Mouse (Mus musculus) hindbrain, embryonic 16.5 days (tissue): ENCODE data around the gene Hoxc8. TPM values are rescaled to one million over a fixed set of nuclear protein-coding genes. Genes with fewer than 3 reads are reported as not detected.

Experiments used
- ATAC-seq: fragments of 200-750 bp; cut with Nextera tagmentation; 2 replicates; pipeline ENCODE4 v1.8.0; 2017; ENCODE audit warnings: moderate TSS enrichment, moderate library complexity
- H3K27ac ChIP-seq: fragments of 300-500 bp; sonication (generic); 2 replicates; pipeline ENCODE4 v1.5.1; 2014; ENCODE audit warnings: low read depth, mild to moderate bottlenecking, control low read depth, low read length, moderate library complexity
- H3K27me3 ChIP-seq: fragments of 300-500 bp; sonication (generic); replicated peaks from 2 replicates; pipeline ENCODE4 v1.6.1; 2014; ENCODE audit warnings: low read length; ENCODE audit not compliant: control insufficient read depth, insufficient read depth
- H3K36me3 ChIP-seq: fragments of 300-500 bp; sonication (generic); 2 replicates; pipeline ENCODE4 v1.6.1; 2014; ENCODE audit warnings: mild to moderate bottlenecking, low read length, moderate library complexity, mixed read lengths; ENCODE audit not compliant: control insufficient read depth, insufficient read depth
- H3K4me1 ChIP-seq: fragments of 300-500 bp; sonication (generic); 2 replicates; pipeline ENCODE4 v1.6.1; 2014; ENCODE audit warnings: low read depth, low read length; ENCODE audit not compliant: control insufficient read depth, insufficient read depth
- H3K4me2 ChIP-seq: fragments of 300-500 bp; sonication (generic); 2 replicates; pipeline ENCODE4 v1.6.1; 2014; ENCODE audit warnings: mild to moderate bottlenecking, low read length, control low read depth, moderate library complexity
- H3K4me3 ChIP-seq: fragments of 300-500 bp; sonication (generic); 2 replicates; pipeline ENCODE4 v1.5.1; 2014; ENCODE audit warnings: mild to moderate bottlenecking, low read length, control low read depth, moderate library complexity
- H3K9ac ChIP-seq: fragments of 300-500 bp; sonication (generic); 2 replicates; pipeline ENCODE4 v1.6.1; 2014; ENCODE audit warnings: low read depth, mild to moderate bottlenecking, control low read depth, low read length, moderate library complexity
- H3K9me3 ChIP-seq: fragments of 300-500 bp; sonication (generic); 2 replicates; pipeline ENCODE4 v1.6.1; 2014; ENCODE audit warnings: mild to moderate bottlenecking, low read length, moderate library complexity; ENCODE audit not compliant: control insufficient read depth
- WGBS: fragments of 180-500 bp; shearing (Covaris S2); extraction: QIAGEN DNeasy Blood & Tissue Kit; methylation state at CpG from one replicate; pipeline ENCODE4 v1.1.7; 2014; 5-methylcytosine and 5-hydroxymethylcytosine counted together
- polyA plus RNA-seq: library from polyadenylated mRNA; unstranded; fragments of >200 nt; fragmentation: Nextera tagmentation; extraction: Ambion mirVana; gene quantifications from 2 replicates; pipeline ENCODE4 v1.2.1, GENCODE M21; 2015

Hoxc8 gene
- polyA plus RNA-seq, 1 experiment from 2014 or later, result 3.2 TPM

- ATAC-seq, result no peak
- H3K36me3 ChIP-seq, result no peaks in the 10 kb centered on the region
- H3K27me3 ChIP-seq, result peaks cover 78% of the 10 kb centered on the region
- 2% methylated on average over 6 of the region's 6 CpGs for WGBS
- no peak overlapping the region for H3K9ac ChIP-seq
- no peak overlapping the region for H3K27ac ChIP-seq
- H3K4me3 ChIP-seq, result no peak overlapping the region
- H3K4me2 ChIP-seq, result no peak overlapping the region
- no peaks in the 10 kb centered on the region; the same call in 1 of the 2 replicates for H3K4me1 ChIP-seq
- H3K9me3 ChIP-seq, result no peaks in the 10 kb centered on the region
Observed at GRCm38 (mm10) chr15:102953561-102953960, 36.8 kb upstream of the Hoxc8 start.

DNA sequence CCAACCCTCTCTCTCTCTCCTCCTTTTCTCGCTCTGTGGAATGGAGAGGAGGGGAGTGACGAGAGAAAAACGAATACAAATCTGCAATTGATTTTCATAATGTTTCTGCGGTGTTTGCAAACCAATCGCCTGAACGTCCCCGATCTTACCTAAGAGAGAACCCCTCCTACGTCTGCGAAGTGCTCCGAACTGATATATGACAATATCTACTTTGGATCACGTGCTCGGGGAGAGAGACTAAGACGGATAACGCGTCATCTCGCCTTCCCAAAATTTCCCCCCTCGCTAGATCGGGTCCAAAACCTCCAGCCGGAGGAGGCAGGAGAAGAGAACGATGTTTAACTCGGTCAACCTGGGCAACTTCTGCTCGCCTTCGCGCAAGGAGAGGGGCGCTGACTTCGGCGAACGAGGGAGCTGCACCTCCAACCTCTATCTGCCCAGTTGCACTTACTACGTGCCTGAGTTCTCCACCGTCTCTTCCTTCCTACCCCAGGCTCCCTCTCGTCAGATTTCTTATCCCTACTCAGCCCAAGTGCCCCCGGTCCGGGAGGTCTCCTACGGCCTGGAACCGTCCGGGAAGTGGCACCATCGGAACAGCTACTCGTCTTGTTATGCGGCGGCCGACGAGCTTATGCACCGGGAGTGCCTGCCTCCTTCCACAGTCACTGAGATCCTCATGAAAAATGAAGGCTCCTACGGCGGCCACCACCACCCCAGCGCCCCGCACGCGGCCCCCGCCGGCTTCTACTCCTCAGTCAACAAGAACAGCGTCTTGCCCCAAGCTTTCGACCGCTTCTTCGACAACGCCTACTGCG, 36.0 kb upstream of the Hoxc8 start, which contains the start of gene Hoxc11:
TSS of gene Hoxc11 (plus strand) at position 236 of the 815 bp plus-strand sequence.
- H3K4me1 ChIP-seq, result no peaks in the 10 kb centered on the region; the same call in 1 of the 2 replicates
- no peak within 1 kb of the TSS for H3K4me3 ChIP-seq
- H3K27me3 ChIP-seq, result peaks cover 77% of the 10 kb centered on the region
- ATAC-seq, result no peak
- no peak within 1 kb of the TSS for H3K9ac ChIP-seq
- H3K36me3 ChIP-seq, result no peaks in the 10 kb centered on the region
- no peak within 1 kb of the TSS for H3K27ac ChIP-seq
- no peak within 1 kb of the TSS for H3K4me2 ChIP-seq
- H3K9me3 ChIP-seq, result no peaks in the 10 kb centered on the region
- under 1% methylated on average over 57 of the region's 57 CpGs for WGBS

DNA sequence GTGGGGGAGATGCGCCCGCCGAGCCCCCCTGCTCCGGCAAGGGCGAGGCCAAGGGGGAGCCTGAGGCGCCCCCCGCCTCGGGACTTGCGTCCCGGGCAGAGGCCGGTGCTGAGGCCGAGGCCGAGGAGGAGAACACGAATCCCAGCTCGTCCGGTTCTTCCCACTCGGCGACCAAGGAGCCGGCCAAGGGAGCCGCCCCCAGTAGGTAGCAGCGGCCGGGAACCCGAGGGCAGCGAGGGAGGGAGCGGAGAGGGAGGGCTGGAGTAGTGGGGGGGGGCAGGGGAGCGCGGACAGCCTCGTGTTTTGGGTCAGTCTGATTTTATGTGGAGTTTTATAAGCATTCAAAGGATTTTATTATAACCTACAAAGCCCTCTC, 35.4 kb upstream of the Hoxc8 start:
- no peak overlapping the region for H3K4me2 ChIP-seq
- H3K27me3 ChIP-seq, result peaks cover 77% of the 10 kb centered on the region
- ATAC-seq, result no peak
- WGBS, result under 1% methylated on average over 27 of the region's 28 CpGs
- no peak overlapping the region for H3K27ac ChIP-seq
- no peaks in the 10 kb centered on the region for H3K9me3 ChIP-seq
- no peak overlapping the region for H3K9ac ChIP-seq
- H3K36me3 ChIP-seq, result no peaks in the 10 kb centered on the region
- no peaks in the 10 kb centered on the region; the same call in 1 of the 2 replicates for H3K4me1 ChIP-seq
- H3K4me3 ChIP-seq, result no peak overlapping the region

- Histone ChIP-seq H3K4me2 (no peak overlapping the region), H3K9ac (no peak overlapping the region), H3K4me3 (no peak overlapping the region), H3K27me3 (peaks cover 79% of the 10 kb centered on the region), H3K36me3 (no peaks in the 10 kb centered on the region), H3K27ac (no peak overlapping the region), H3K9me3 (no peaks in the 10 kb centered on the region), H3K4me1 (no peaks in the 10 kb centered on the region; the same call in 1 of the 2 replicates)
- WGBS, result under 1% methylated on average over 39 of the region's 40 CpGs
- ATAC-seq, result no peak
Observed at GRCm38 (mm10) chr15:102955833-102956640, 34.4 kb upstream of the Hoxc8 start.

DNA sequence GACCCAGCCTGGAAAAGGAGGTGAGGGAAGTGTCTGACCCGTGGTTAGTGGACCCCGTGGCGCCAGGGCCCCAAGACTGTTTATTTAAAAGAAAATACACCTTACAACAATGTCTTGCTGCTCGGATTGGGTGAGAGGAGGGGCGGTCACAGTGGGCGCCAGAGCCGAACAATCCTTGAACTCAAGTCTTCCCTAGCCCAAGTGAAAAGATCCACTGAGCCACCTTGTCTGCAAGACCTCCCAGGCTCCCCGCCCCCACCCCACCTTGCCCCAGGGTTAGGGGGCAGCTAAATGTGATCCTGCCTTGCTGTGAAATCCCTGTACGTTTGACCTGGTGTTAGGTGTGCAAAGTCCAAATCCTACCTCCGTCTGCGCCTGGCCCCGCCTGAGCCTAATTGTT, 33.5 kb upstream of the Hoxc8 start:
- Histone ChIP-seq H3K4me3 (no peak overlapping the region), H3K27me3 (peaks cover 79% of the 10 kb centered on the region), H3K36me3 (no peaks in the 10 kb centered on the region), H3K4me2 (no peak overlapping the region), H3K9me3 (no peaks in the 10 kb centered on the region), H3K27ac (no peak overlapping the region), H3K4me1 (no peaks in the 10 kb centered on the region; the same call in 1 of the 2 replicates), H3K9ac (no peak overlapping the region)
- WGBS, result 3% methylated on average over 12 of the region's 12 CpGs
- no peak for ATAC-seq

GRCm38 (mm10) chr15:102959663-102960191, 30.7 kb upstream of the Hoxc8 start:
- Histone ChIP-seq H3K9me3 (no peaks in the 10 kb centered on the region), H3K9ac (no peak overlapping the region), H3K4me1 (no peaks in the 10 kb centered on the region; the same call in 1 of the 2 replicates), H3K4me2 (no peak overlapping the region), H3K4me3 (no peak overlapping the region), H3K27ac (no peak overlapping the region), H3K36me3 (no peaks in the 10 kb centered on the region), H3K27me3 (peaks cover 85% of the 10 kb centered on the region)
- under 1% methylated on average over 13 of the region's 13 CpGs for WGBS
- ATAC-seq, result no peak

GRCm38 (mm10) chr15:102961728-102962127, 28.7 kb upstream of the Hoxc8 start:
- 2% methylated on average over 6 of the region's 6 CpGs for WGBS
- no peaks in the 10 kb centered on the region for H3K9me3 ChIP-seq
- H3K36me3 ChIP-seq, result no peaks in the 10 kb centered on the region
- no peak for ATAC-seq
- no peak overlapping the region for H3K9ac ChIP-seq
- H3K4me1 ChIP-seq, result peaks cover 4% of the 10 kb centered on the region; the same call in 1 of the 2 replicates
- peaks cover 87% of the 10 kb centered on the region for H3K27me3 ChIP-seq
- H3K27ac ChIP-seq, result no peak overlapping the region
- no peak overlapping the region for H3K4me2 ChIP-seq
- no peak overlapping the region for H3K4me3 ChIP-seq

DNA sequence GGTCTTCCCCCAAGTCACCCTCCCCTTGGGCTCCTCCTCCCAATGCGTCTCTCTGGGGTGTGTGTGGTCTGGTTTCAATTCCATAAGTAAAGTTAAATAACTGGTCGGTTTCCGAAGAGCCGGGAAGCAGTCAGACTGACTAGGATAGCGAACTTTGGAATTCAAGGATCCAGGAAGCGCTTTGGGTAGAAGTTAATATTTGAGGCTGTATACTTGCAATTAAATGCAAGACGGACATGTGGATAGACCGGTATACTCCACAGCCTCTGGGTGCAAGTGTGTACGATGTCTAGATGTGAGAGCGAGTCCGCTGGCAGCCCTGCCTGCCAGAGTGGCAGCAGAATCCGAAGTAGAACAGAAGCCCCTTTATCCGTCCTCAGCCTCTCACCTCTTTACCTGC, 27.9 kb upstream of the Hoxc8 start:
- 3% methylated on average over 13 of the region's 13 CpGs for WGBS
- Histone ChIP-seq H3K9ac (no peak overlapping the region), H3K27me3 (peaks cover 87% of the 10 kb centered on the region), H3K4me3 (no peak overlapping the region), H3K27ac (no peak overlapping the region), H3K36me3 (no peaks in the 10 kb centered on the region), H3K4me2 (no peak overlapping the region), H3K4me1 (peaks cover 4% of the 10 kb centered on the region; the same call in 1 of the 2 replicates), H3K9me3 (no peaks in the 10 kb centered on the region)
- ATAC-seq, result no peak

GRCm38 (mm10) chr15:102963259-102963658, 27.1 kb upstream of the Hoxc8 start:
- H3K27ac ChIP-seq, result no peak overlapping the region
- no peak overlapping the region for H3K4me2 ChIP-seq
- no peak overlapping the region for H3K4me3 ChIP-seq

More at GRCm38 (mm10) chr15:102963259-102963658, 27.1 kb upstream of the Hoxc8 start:
- no peaks in the 10 kb centered on the region for H3K36me3 ChIP-seq
- H3K4me1 ChIP-seq, result peaks cover 4% of the 10 kb centered on the region; the same call in 1 of the 2 replicates
- 2% methylated on average over 8 of the region's 8 CpGs for WGBS
- ATAC-seq, result no peak
- no peak overlapping the region for H3K9ac ChIP-seq
- peaks cover 85% of the 10 kb centered on the region for H3K27me3 ChIP-seq
- no peaks in the 10 kb centered on the region for H3K9me3 ChIP-seq
